Comparison of ENCODE assay signal across 18 mouse cellular contexts in the genomic region with DNA sequence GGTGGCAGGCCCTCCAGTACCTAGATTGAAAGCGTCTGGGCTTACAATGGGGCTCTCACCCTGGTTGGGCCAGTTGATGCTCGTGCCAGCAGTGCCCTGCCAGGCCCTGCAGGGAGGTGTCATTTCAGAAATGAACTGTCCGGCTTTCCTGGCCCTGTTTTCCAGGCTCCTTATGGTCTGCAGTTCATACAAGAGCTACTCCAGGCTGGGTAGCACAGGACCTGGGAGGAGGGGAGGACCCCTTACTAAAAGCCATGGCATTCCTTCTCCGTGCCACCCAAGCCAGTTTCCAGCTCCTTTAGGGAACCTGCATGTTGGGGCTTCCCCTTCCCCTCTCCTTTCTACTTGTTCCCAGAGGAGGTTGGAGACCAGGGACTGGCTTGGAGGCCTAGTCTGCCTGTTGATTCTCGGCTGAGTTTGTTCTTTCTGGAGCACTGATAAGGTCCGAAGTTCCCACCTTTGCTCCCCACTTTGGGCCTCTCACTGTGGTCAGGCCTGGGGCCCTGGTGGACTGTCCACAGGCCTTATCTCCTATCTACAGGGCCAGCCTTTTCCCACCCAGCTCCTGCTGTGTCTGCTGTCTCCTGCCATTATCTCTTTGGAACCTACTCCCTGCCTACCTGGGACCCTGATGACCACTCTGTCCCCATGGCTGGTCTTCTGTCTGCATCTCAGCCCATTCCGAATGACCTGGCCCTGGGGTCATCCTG. TPM values are rescaled to one million over a fixed set of nuclear protein-coding genes. Genes with fewer than 3 reads are reported as not detected.
DNase-seq lines count a peak whose midpoint lies in the region; ATAC-seq and TF ChIP-seq lines count a peak whose summit lies in the region.
"Had no signal": no experiment of that assay in that cellular context is flagged by ENCODE, and none has a peak within 500 bp of the region (broad histone marks: within the 10 kb centered on the region; RNA-seq: fewer than 3 reads in every experiment).

No protein-coding gene starts in this region.

- peaks cover 22% of the 10 kb centered on the region for H3K4me1 ChIP-seq in heart, embryonic 13.5 days
- peaks cover 12 to 18% of the 10 kb centered on the region in 2 experiments for H3K4me1 ChIP-seq in liver, embryonic 14.5 days (replicated peaks; ENCODE audit: control insufficient read depth in 2 of 2, insufficient read depth in 2 of 2, low read length in 1 of 2)
- H3K4me1 ChIP-seq in lung, postnatal 0 days (ENCODE audit: insufficient read depth, low read depth, low read length), result no peaks in the 10 kb centered on the region; the same call in 1 of the 2 replicates
- H3K4me1 ChIP-seq in kidney, embryonic 14.5 days (ENCODE audit: control insufficient read depth, insufficient read depth, low read length), result peaks cover 6% of the 10 kb centered on the region; the same call in 1 of the 2 replicates

- no peak for ATAC-seq in heart, embryonic 13.5 days (ENCODE audit: extremely low read depth, insufficient number of reproducible peaks, low FRiP score, low TSS enrichment)
- ATAC-seq in liver, embryonic 14.5 days (ENCODE audit: insufficient read depth), result no peak
- no peak for ATAC-seq in lung, postnatal 0 days
- no peak for ATAC-seq in kidney, embryonic 14.5 days (ENCODE audit: low FRiP score, low TSS enrichment)
- ATAC-seq: forebrain, embryonic 14.5 days; inflammation-experienced regulatory T-cells, adult 6 months had no signal

- 69% methylated on average over 7 of the region's 7 CpGs for WGBS in heart, embryonic 13.5 days
- 54% methylated on average over 7 of the region's 7 CpGs for WGBS in liver, embryonic 14.5 days (ENCODE audit: insufficient replicate concordance)
- 77% methylated on average over 7 of the region's 7 CpGs for WGBS in lung, postnatal 0 days
- WGBS in kidney, embryonic 14.5 days, result 89% methylated on average over 7 of the region's 7 CpGs

- H3K9ac ChIP-seq in heart, embryonic 13.5 days, result peak overlapping the region; percentile 40; the same call in 1 of the 2 replicates
- H3K9ac ChIP-seq in liver, embryonic 14.5 days (replicated peaks), result peak overlapping the region; percentile 46
- H3K9ac ChIP-seq in lung, postnatal 0 days (replicated peaks; ENCODE audit: low read depth), result no peak overlapping the region
- no peak overlapping the region for H3K9ac ChIP-seq in kidney, embryonic 14.5 days (ENCODE audit: low read depth, low read length)
- H3K9ac ChIP-seq: embryonic facial prominence, embryonic 15.5 days; limb, embryonic 15.5 days had no signal

- DNase-seq in heart, adult 8-10 months (ENCODE audit: low spot score), result no peak
- peak; percentile 80 for DNase-seq in brain, adult 2 months (ENCODE audit: low read depth, low spot score)
- peak; percentile 61 for DNase-seq in cerebellum, adult 8-10 months
- peak in 1 of 3 experiments; percentile 10 for DNase-seq in liver, embryonic 14.5 days (ENCODE audit: low read depth in 3 of 3, low spot score in 3 of 3)
- DNase-seq in lung, postnatal 0 days (ENCODE audit: low spot score), result no peak
- DNase-seq: adrenal gland, postnatal 10 days; heart, adult 11 months; kidney, postnatal 10 days; lung, postnatal 36 days; midbrain, embryonic 14.5 days; thymus, adult 2 months had no signal

- H3K36me3 ChIP-seq in heart, embryonic 13.5 days, result peaks cover 70% of the 10 kb centered on the region
- no peaks in the 10 kb centered on the region; the same call in 1 of the 2 replicates for H3K36me3 ChIP-seq in liver, embryonic 14.5 days (replicated peaks; ENCODE audit: control insufficient read depth, insufficient read depth, low read depth)
- peaks cover 4% of the 10 kb centered on the region for H3K36me3 ChIP-seq in lung, postnatal 0 days (ENCODE audit: insufficient read depth, low read length)
- H3K36me3 ChIP-seq in kidney, embryonic 14.5 days (ENCODE audit: control insufficient read depth, insufficient read depth, low read length), result peaks cover 51% of the 10 kb centered on the region

- TF ChIP-seq EP300 in liver, embryonic 14.5 days (IDR thresholded peaks at IDR 0.05; ENCODE audit: low read depth), result no peak
- no peak for TF ChIP-seq EP300 in lung, postnatal 0 days (IDR thresholded peaks at IDR 0.05)

- no peak overlapping the region for H3K4me3 ChIP-seq in heart, embryonic 13.5 days
- H3K4me3 ChIP-seq in liver, embryonic 14.5 days (ENCODE audit: insufficient read depth in 1 of 2, low read depth in 2 of 2, low read length in 2 of 2), result no peak overlapping the region
- no peak overlapping the region for H3K4me3 ChIP-seq in lung, postnatal 0 days (ENCODE audit: low read depth, low read length)
- H3K4me3 ChIP-seq in kidney, embryonic 14.5 days (ENCODE audit: low read length), result no peak overlapping the region
- H3K4me3 ChIP-seq: embryonic facial prominence, embryonic 15.5 days; limb, embryonic 15.5 days had no signal

- peak overlapping the region; percentile 21; the same call in 1 of the 2 replicates for H3K27ac ChIP-seq in heart, embryonic 13.5 days (replicated peaks)
- no peak overlapping the region; the same call in 1 of the 2 replicates for H3K27ac ChIP-seq in liver, embryonic 14.5 days
- no peak overlapping the region for H3K27ac ChIP-seq in lung, postnatal 0 days (ENCODE audit: low read length)
- no peak overlapping the region for H3K27ac ChIP-seq in kidney, embryonic 14.5 days (ENCODE audit: low read depth, low read length)
- H3K27ac ChIP-seq: embryonic facial prominence, embryonic 15.5 days; limb, embryonic 15.5 days had no signal

- H3K27me3 ChIP-seq in heart, embryonic 13.5 days (replicated peaks), result no peaks in the 10 kb centered on the region
- no peaks in the 10 kb centered on the region for H3K27me3 ChIP-seq in liver, embryonic 14.5 days (ENCODE audit: control insufficient read depth, insufficient read depth, low read length)
- H3K27me3 ChIP-seq in lung, postnatal 0 days (replicated peaks; ENCODE audit: insufficient read depth, low read length), result no peaks in the 10 kb centered on the region
- no peaks in the 10 kb centered on the region for H3K27me3 ChIP-seq in kidney, embryonic 14.5 days (ENCODE audit: control insufficient read depth, insufficient read depth, low read length)
- H3K27me3 ChIP-seq: embryonic facial prominence, embryonic 15.5 days; limb, embryonic 15.5 days had no signal

- no peak for TF ChIP-seq CTCF in liver, embryonic 14.5 days (IDR thresholded peaks at IDR 0.05; ENCODE audit: low read depth)
- TF ChIP-seq CTCF in lung, postnatal 0 days (IDR thresholded peaks at IDR 0.05), result no peak

- no peaks in the 10 kb centered on the region for H3K9me3 ChIP-seq in heart, embryonic 13.5 days
- H3K9me3 ChIP-seq in liver, embryonic 14.5 days (ENCODE audit: control insufficient read depth, low read length), result no peaks in the 10 kb centered on the region
- H3K9me3 ChIP-seq in lung, postnatal 0 days (ENCODE audit: low read length), result no peaks in the 10 kb centered on the region
- no peaks in the 10 kb centered on the region for H3K9me3 ChIP-seq in kidney, embryonic 14.5 days (ENCODE audit: control insufficient read depth, low read length)
- H3K9me3 ChIP-seq: embryonic facial prominence, embryonic 15.5 days; limb, embryonic 15.5 days had no signal

- H3K4me2 ChIP-seq in heart, embryonic 13.5 days, result peak overlapping the region; percentile 38
- H3K4me2 ChIP-seq in liver, embryonic 14.5 days (ENCODE audit: low read depth), result peak overlapping the region; percentile 17
- H3K4me2 ChIP-seq in lung, postnatal 0 days (replicated peaks; ENCODE audit: low read depth, low read length), result no peak overlapping the region
- H3K4me2 ChIP-seq in kidney, embryonic 14.5 days (replicated peaks; ENCODE audit: low read depth, low read length), result no peak overlapping the region
- H3K4me2 ChIP-seq: embryonic facial prominence, embryonic 15.5 days; limb, embryonic 15.5 days had no signal

RNA-seq across cellular contexts. Expression of a gene that starts 4.6 kb away (rescaled TPM):
- polyA plus RNA-seq in heart, embryonic 13.5 days (2015; fragmentation: Nextera tagmentation; extraction: Ambion mirVana), result 16.0 and 16.1 TPM in 2 replicates
- 1 to 10 TPM; 5.4 to 7.2 (median 7.1) TPM for total RNA-seq in heart, adult 8-10 months (2022)
- polyA plus RNA-seq in liver, embryonic 14.5 days (2012; rRNA removed), result 7.4 and 8.4 TPM in 2 replicates
- polyA plus RNA-seq in liver, embryonic 14.5 days (2014; fragmentation: Nextera tagmentation; extraction: Ambion mirVana), result 8.0 and 10.1 TPM in 2 replicates
- polyA plus RNA-seq in lung, postnatal 0 days (2015; fragmentation: Nextera tagmentation; extraction: Ambion mirVana), result 10.4 and 10.8 TPM in 2 replicates
- polyA plus RNA-seq in kidney, embryonic 14.5 days (2014; fragmentation: Nextera tagmentation; extraction: Ambion mirVana), result 18.2 and 32.4 TPM in 2 replicates

RNA-seq across cellular contexts. Expression of a gene that starts 30.7 kb away (rescaled TPM):
- not detected in 2 replicates for polyA plus RNA-seq in heart, embryonic 13.5 days (2015; fragmentation: Nextera tagmentation; extraction: Ambion mirVana)
- total RNA-seq in heart, adult 8-10 months (2022), result not detected
- 0.19 and 0.21 TPM in 2 replicates for polyA plus RNA-seq in liver, embryonic 14.5 days (2012; rRNA removed)
- polyA plus RNA-seq in liver, embryonic 14.5 days (2014; fragmentation: Nextera tagmentation; extraction: Ambion mirVana), result 0.15 and 0.33 TPM in 2 replicates
- 3.1 and 3.9 TPM in 2 replicates for polyA plus RNA-seq in lung, postnatal 0 days (2015; fragmentation: Nextera tagmentation; extraction: Ambion mirVana)
- not detected in 2 replicates for polyA plus RNA-seq in kidney, embryonic 14.5 days (2014; fragmentation: Nextera tagmentation; extraction: Ambion mirVana)
- total RNA-seq: adrenal gland, postnatal 10 days had no signal
- polyA plus RNA-seq: inflammation-experienced regulatory T-cells, adult 6 months; neural tube, embryonic 11.5 days had no signal

Comparison
In these comparisons a context has a peak if more than half of its experiments do, and no peak if none do; other contexts are left out.
1. H3K4me2 ChIP-seq: peak in heart, embryonic 13.5 days (single experiment) and liver, embryonic 14.5 days (single experiment); none in lung, postnatal 0 days (single experiment) and kidney, embryonic 14.5 days (single experiment).
2. H3K9ac ChIP-seq: peak in heart, embryonic 13.5 days (single experiment) and liver, embryonic 14.5 days (single experiment); none in lung, postnatal 0 days (single experiment) and kidney, embryonic 14.5 days (single experiment).
3. DNase-seq: peak in brain, adult 2 months (single experiment) and cerebellum, adult 8-10 months (single experiment); none in heart, adult 8-10 months (single experiment) and lung, postnatal 0 days (single experiment).